Mouse (Mus musculus): ENCODE results near the gene Nup43.

DNA sequence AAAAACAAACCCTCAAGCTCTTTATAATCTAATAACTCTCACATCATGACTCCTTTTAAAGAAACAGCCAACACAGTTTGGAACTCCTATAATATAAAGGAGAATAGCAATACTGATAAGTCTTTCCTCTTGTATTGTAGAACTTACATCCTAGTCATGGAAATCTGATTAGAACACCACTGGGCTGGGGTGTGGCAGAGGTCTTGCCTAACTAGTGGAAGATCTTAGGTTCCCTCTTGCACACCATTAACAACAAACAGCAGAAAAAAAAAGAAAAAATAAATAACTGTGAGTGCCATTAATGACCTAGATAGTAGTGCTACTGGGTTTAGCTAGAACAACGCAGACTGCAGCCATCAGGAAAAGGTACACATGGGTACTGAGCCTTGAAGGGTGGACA lies 2.4 kb upstream of the Nup43 start:
- no peak for TF ChIP-seq CTCF (IDR thresholded peaks at IDR 0.05; ENCODE audit: low read depth, low read length)
- TF ChIP-seq POLR2A (IDR thresholded peaks at IDR 0.05; ENCODE audit: borderline replicate concordance, low read depth, low read length) = no peak
